Mouse (Mus musculus) thymus, adult 2 months (tissue): ENCODE results near the gene Ormdl3.

Source experiments
- CTCF ChIP-seq: fragments of 200-500 bp; IDR thresholded peaks from 2 replicates; pipeline ENCODE4 v1.5.1; 2012; ENCODE audit warnings: mild to moderate bottlenecking, control low read depth, low read length, moderate library complexity, borderline replicate concordance; ENCODE audit not compliant: control insufficient read depth, poor library complexity, insufficient read depth; ENCODE audit errors: extremely low read depth
- POLR2A ChIP-seq: fragments of 200-500 bp; IDR thresholded peaks from 2 replicates; pipeline ENCODE4 v1.6.1; 2012; ENCODE audit warnings: mild to moderate bottlenecking, low read length, control low read depth, moderate library complexity; ENCODE audit not compliant: control insufficient read depth, poor library complexity, insufficient read depth; ENCODE audit errors: extremely low read depth

GRCm38 (mm10) chr11:98586087-98586891 is 879 bp downstream of the Ormdl3 start:
- no peak for TF ChIP-seq CTCF
- TF ChIP-seq POLR2A: no peak
